Mouse (Mus musculus): ENCODE data around the gene Phf20. TPM values are rescaled to one million over a fixed set of nuclear protein-coding genes. Genes with fewer than 3 reads are reported as not detected.

The Phf20 gene
- total and polyA plus RNA-seq, 2 experiments = 2.9 to 6.2 TPM

DNA sequence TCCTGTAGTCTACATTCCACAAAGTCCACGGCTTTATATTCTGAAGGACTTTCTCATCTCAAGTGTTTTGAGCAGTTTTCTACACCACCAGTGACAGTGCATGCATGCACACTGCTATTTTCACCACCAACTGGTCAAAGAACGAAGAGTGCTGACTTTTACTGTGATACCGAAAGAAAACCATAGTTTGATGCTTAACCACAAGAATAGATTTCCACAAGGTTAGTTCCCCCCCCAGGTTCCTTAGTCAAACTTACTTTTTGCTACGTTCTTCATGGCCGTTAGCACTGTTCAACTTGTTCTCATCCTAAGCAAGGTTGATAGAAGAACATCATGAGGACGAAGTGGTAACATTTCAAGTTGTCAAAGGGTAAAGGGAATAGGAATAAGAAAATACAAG lies 19.2 kb upstream of the Phf20 start:
- Histone ChIP-seq H3K9ac (ENCODE audit: low read depth, low read length) (no peak overlapping the region), H3K36me3 (ENCODE audit: control insufficient read depth, insufficient read depth, low read length) (peaks cover 40% of the 10 kb centered on the region), H3K79me2 (ENCODE audit: control insufficient read depth, insufficient read depth, low read length) (peaks cover 12% of the 10 kb centered on the region), H3K4me3 (ENCODE audit: insufficient read depth, low read depth, low read length) (no peak overlapping the region), H3K4me1 (ENCODE audit: control insufficient read depth, insufficient read depth, low read length) (peaks cover 12% of the 10 kb centered on the region), H3K27me3 (ENCODE audit: control insufficient read depth, insufficient read depth, low read length) (no peaks in the 10 kb centered on the region), H3K27ac (replicated peaks; ENCODE audit: insufficient read depth, low read depth, low read length) (no peak overlapping the region)
- no peak for TF ChIP-seq CTCF (IDR thresholded peaks at IDR 0.05; ENCODE audit: low read depth, low read length)
- TF ChIP-seq POLR2A (IDR thresholded peaks at IDR 0.05; ENCODE audit: extremely low read depth, insufficient read depth, low read length) = no peak
- DNase-seq (ENCODE audit: extremely low read depth, low read depth, low spot score) = no peak
- WGBS = 53% methylated on average over 6 of the region's 6 CpGs

DNA sequence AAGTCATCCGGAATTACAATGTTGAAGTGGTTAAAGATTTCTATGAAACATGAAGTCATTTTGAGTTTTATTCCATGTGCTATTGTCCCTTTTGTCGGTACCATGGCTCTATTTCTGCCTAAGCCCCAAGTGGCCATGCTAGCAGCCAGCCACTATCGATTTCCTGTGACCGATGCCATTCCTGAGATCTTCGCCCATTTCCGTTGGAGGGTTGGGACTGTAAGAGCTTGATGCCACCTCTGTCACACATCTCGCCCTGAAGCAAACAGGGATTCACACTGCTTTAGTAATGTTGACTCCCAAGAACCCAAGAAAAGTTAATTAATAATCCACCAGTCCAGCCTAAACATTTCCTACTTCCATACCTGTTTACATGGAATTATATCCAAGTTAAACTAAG lies 18.6 kb upstream of the Phf20 start:
- TF ChIP-seq POLR2A (IDR thresholded peaks at IDR 0.05; ENCODE audit: extremely low read depth, insufficient read depth, low read length) (no peak), CTCF (IDR thresholded peaks at IDR 0.05; ENCODE audit: low read depth, low read length) (0 out of 2 replicates have a peak, but pooled peaks have one; percentile 16)
- Histone ChIP-seq H3K36me3 (ENCODE audit: control insufficient read depth, insufficient read depth, low read length) (peaks cover 36% of the 10 kb centered on the region), H3K79me2 (ENCODE audit: control insufficient read depth, insufficient read depth, low read length) (peaks cover 12% of the 10 kb centered on the region), H3K4me3 (ENCODE audit: insufficient read depth, low read depth, low read length) (no peak overlapping the region), H3K4me1 (ENCODE audit: control insufficient read depth, insufficient read depth, low read length) (peaks cover 12% of the 10 kb centered on the region), H3K9ac (ENCODE audit: low read depth, low read length) (no peak overlapping the region), H3K27ac (replicated peaks; ENCODE audit: insufficient read depth, low read depth, low read length) (no peak overlapping the region), H3K27me3 (ENCODE audit: control insufficient read depth, insufficient read depth, low read length) (no peaks in the 10 kb centered on the region)
- peak; percentile 93 for DNase-seq (ENCODE audit: extremely low read depth, low read depth, low spot score)
- WGBS = 6% methylated on average over 7 of the region's 7 CpGs

DNA sequence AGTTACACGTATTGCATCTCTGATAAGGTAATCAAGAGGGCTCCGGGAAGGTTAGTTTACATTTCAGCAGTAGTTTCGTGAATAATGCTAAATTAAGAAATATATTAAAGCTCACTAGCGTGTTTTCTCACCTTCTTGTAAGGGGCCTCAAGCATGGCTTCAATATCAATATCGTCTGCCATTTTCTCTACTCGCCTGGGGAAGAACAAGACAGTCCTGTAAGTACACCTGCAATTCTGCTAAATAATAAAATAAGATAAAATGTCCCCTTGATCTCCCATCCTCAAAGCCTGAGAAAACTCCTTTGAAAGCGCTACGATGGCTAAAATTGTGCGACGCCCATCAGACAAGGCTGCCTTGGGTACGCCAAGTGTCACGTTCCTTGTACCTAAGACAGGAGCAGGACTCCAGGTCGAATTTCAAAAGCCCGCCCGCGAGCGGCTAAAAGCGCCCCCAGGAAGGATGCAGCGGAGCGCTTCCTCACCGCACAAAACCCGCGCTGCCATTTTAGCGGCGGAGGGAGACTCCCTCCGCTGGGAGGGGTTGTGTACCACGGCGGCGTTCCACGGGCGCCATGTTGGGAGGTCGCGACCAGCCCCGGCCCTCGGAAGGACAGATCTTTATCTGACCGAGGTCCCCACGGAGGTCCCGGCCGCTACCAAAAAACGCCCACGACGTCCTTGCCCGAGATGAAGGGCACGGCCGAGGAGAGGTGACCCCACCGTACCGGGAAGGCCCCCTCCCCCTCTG lies 17.0 kb upstream of the Phf20 start:
- peaks cover 24% of the 10 kb centered on the region for H3K36me3 ChIP-seq (ENCODE audit: control insufficient read depth, insufficient read depth, low read length)
- peak overlapping the region; percentile 98 for H3K4me3 ChIP-seq (ENCODE audit: insufficient read depth, low read depth, low read length)
- H3K27me3 ChIP-seq (ENCODE audit: control insufficient read depth, insufficient read depth, low read length) = no peaks in the 10 kb centered on the region
- peak overlapping the region; percentile 99 for H3K27ac ChIP-seq (replicated peaks; ENCODE audit: insufficient read depth, low read depth, low read length)
- peaks cover 12% of the 10 kb centered on the region for H3K79me2 ChIP-seq (ENCODE audit: control insufficient read depth, insufficient read depth, low read length)
- no peak for TF ChIP-seq POLR2A (IDR thresholded peaks at IDR 0.05; ENCODE audit: extremely low read depth, insufficient read depth, low read length)
- TF ChIP-seq CTCF (IDR thresholded peaks at IDR 0.05; ENCODE audit: low read depth, low read length) = no peak
- H3K4me1 ChIP-seq (ENCODE audit: control insufficient read depth, insufficient read depth, low read length) = peaks cover 12% of the 10 kb centered on the region
- peak overlapping the region; percentile 98 for H3K9ac ChIP-seq (ENCODE audit: low read depth, low read length)
- DNase-seq (ENCODE audit: extremely low read depth, low read depth, low spot score) = peak; percentile 43
- under 1% methylated on average over 47 of the region's 47 CpGs for WGBS

DNA sequence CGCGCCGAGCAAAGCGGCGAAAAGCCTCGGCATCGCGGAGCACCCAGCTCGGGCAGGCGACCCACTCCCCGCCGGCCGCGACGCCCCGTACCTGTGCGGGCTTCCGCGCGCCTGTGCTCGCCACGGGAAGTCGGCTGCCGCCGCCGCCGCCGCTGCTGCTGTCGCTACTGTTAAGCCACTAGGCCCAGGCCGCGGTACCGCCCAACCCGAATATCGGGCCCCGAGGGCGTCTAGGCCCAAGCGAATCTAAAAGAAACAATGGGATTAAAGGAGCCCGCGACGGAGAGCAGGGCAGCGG lies 16.5 kb upstream of the Phf20 start:
- peak overlapping the region; percentile 99 for H3K27ac ChIP-seq (replicated peaks; ENCODE audit: insufficient read depth, low read depth, low read length)
- TF ChIP-seq POLR2A (IDR thresholded peaks at IDR 0.05; ENCODE audit: extremely low read depth, insufficient read depth, low read length) (no peak), CTCF (IDR thresholded peaks at IDR 0.05; ENCODE audit: low read depth, low read length) (no peak)
- peaks cover 19% of the 10 kb centered on the region for H3K36me3 ChIP-seq (ENCODE audit: control insufficient read depth, insufficient read depth, low read length)
- peak overlapping the region; percentile 98 for H3K4me3 ChIP-seq (ENCODE audit: insufficient read depth, low read depth, low read length)
- peaks cover 12% of the 10 kb centered on the region for H3K4me1 ChIP-seq (ENCODE audit: control insufficient read depth, insufficient read depth, low read length)
- under 1% methylated on average over 41 of the region's 41 CpGs for WGBS
- no peaks in the 10 kb centered on the region for H3K27me3 ChIP-seq (ENCODE audit: control insufficient read depth, insufficient read depth, low read length)
- H3K79me2 ChIP-seq (ENCODE audit: control insufficient read depth, insufficient read depth, low read length) = peaks cover 12% of the 10 kb centered on the region
- peak overlapping the region; percentile 98 for H3K9ac ChIP-seq (ENCODE audit: low read depth, low read length)
- no peak for DNase-seq (ENCODE audit: extremely low read depth, low read depth, low spot score)

DNA sequence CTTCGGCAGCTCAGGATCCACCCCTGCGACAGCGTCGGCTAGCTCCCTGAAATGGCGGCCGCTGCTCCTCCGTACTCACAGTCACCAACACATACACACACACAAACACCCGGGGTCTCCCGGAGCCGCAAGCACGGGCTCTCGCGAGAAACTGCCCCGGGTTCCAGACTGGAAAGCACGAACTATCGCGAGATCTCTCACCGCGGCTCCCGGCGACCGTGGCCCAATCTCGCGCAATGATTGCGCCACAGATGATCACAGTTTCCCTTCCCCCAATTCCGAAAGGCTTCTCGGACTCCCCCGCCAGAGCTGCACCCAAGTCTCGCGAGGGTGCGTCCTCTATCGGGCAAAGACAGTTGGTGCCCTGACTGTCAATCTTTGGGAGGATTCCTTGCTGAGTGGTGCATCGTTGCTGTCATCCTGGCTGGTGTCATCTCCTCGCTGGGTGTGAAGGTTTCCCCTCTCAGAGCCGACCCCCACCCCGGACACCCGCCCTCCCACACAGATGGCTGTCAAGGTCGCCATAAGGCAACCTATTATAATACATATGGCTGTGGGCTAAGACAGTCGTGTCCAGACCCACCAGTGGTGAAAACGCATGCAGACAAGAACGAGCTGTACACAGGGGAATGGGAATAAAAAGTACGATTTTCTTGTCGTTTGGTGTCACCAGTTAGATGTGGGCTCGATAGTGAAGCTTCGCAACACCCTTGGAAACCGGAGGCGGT lies 16.0 kb upstream of the Phf20 start, which contains the start of gene Rbm39:
Gene Rbm39, minus strand, starts transcription at position 145 of the 728 bp plus-strand sequence.
- H3K27ac ChIP-seq (replicated peaks; ENCODE audit: insufficient read depth, low read depth, low read length) = peak within 1 kb of the TSS; percentile 99
- H3K9ac ChIP-seq (ENCODE audit: low read depth, low read length) = peak within 1 kb of the TSS; percentile 98
- WGBS = under 1% methylated on average over 47 of the region's 47 CpGs
- H3K4me3 ChIP-seq (ENCODE audit: insufficient read depth, low read depth, low read length) = peak within 1 kb of the TSS; percentile 98
- peak; percentile 93 for DNase-seq (ENCODE audit: extremely low read depth, low read depth, low spot score)
- peaks cover 17% of the 10 kb centered on the region for H3K36me3 ChIP-seq (ENCODE audit: control insufficient read depth, insufficient read depth, low read length)
- no peaks in the 10 kb centered on the region for H3K27me3 ChIP-seq (ENCODE audit: control insufficient read depth, insufficient read depth, low read length)
- TF ChIP-seq POLR2A (IDR thresholded peaks at IDR 0.05; ENCODE audit: extremely low read depth, insufficient read depth, low read length) (peak; percentile 96), CTCF (IDR thresholded peaks at IDR 0.05; ENCODE audit: low read depth, low read length) (peak; percentile 46; the same call in 1 of the 2 replicates)
- H3K4me1 ChIP-seq (ENCODE audit: control insufficient read depth, insufficient read depth, low read length) = peaks cover 12% of the 10 kb centered on the region
- H3K79me2 ChIP-seq (ENCODE audit: control insufficient read depth, insufficient read depth, low read length) = peaks cover 12% of the 10 kb centered on the region
